Mouse (Mus musculus) kidney, postnatal 14 days (tissue): ENCODE data around the gene Slc10a3.
"Not testable (repeated sequence)": the region's sequence is repeated elsewhere in the genome, so short reads cannot be mapped to it uniquely, and the experiment has no call there.

Experiments
- DNase-seq: peaks from one replicate; pipeline ENCODE4 v3.0.0; 2022; ENCODE audit warnings: mixed read lengths

Slc10a3 gene

GRCm38 (mm10) chrX:74372888-74373549, at the start of gene Slc10a3, which contains the start of gene Ubl4a:
Gene Slc10a3 (minus strand): TSS chrX:74373349.
Gene Ubl4a (minus strand): TSS chrX:74373218.
- peak; percentile 92 for DNase-seq

- peak; percentile 74 for DNase-seq
Observed at GRCm38 (mm10) chrX:74413377-74413776, 40.2 kb upstream of the Slc10a3 start.

DNA sequence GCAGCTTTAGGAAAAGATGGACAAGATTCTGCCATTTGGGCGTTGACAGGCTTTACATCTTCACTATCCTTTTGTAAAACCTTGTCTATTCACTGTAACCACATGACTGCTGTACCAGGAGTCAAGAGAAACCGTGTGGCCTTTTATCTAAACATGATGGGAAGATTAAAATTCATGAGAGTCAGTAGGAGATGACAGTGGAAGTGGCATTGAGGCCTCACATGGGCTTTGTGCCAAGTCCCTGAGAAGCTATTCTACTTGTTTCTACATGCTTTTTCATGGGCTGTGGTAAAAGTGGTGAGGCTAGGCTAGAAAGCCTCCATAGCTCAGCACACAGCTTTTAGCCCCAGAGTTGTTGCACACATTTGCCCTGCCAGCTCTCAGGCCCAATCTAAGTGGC, 35.2 kb upstream of the Slc10a3 start:
- no peak for DNase-seq

DNA sequence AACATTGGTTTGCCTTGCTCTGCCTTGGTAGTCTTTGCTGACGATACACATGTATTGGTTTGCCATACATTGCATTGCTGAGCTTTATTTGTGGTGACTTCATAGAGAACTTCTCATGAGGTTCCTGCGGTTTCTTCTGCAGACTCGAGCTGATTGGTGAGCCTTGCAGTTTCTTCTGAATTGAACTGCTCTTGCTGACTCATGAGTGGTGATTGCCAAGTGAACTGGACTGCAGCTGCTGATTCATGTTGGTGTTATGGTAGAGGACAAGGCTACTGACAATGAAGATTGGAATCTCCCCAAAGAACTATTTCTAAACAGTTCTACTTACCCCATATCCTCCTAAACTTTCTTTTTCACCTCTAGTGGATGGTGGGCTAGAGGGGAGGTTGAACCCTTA, 27.0 kb upstream of the Slc10a3 start:
- DNase-seq = no peak

- peak; percentile 90 for DNase-seq
Observed at GRCm38 (mm10) chrX:74392535-74393443, 19.6 kb upstream of the Slc10a3 start, which contains the start of the genes Fam3a and Ikbkg. Gene Fam3a (minus strand): TSS chrX:74393272. Gene Ikbkg (plus strand): TSS chrX:74393290.

DNA sequence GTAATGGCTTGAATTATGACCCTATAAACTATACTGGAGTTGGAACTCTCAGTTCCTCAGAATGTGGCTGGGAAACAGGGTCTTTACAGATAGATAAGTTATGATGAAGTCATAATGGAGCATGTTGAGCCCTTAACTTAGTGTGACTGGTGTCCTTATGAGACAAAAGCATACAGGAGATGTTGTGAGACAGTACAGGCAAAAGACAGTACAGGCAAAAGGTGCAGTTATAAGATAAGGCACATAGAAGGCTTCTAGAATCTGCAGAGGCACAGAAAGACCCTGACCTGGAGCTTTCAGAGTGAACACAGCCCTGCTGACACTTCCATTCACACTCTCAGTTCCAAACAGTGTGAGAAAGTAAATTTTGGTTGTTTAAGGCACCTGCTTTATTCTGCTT, 15.0 kb upstream of the Slc10a3 start:
- DNase-seq = no peak

DNA sequence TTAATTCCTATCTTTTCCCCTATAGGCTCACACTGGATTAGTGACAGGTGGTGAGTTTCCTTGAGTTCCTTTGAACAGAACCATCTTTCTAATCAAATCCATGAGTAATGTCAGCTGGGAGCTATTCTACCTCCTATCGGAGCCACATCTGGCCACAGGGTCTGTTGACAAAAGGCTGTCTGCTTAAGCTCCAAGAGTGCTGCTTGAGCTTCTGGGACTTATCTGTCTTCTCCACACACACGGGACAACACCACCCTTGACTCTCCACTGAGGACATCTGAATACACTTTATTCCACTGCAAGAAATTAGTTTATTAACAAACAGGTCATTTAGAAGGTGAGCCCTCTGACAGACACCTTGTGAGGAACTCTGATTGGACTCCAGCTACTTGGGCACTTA, 11.3 kb upstream of the Slc10a3 start:
- DNase-seq = no peak

DNA sequence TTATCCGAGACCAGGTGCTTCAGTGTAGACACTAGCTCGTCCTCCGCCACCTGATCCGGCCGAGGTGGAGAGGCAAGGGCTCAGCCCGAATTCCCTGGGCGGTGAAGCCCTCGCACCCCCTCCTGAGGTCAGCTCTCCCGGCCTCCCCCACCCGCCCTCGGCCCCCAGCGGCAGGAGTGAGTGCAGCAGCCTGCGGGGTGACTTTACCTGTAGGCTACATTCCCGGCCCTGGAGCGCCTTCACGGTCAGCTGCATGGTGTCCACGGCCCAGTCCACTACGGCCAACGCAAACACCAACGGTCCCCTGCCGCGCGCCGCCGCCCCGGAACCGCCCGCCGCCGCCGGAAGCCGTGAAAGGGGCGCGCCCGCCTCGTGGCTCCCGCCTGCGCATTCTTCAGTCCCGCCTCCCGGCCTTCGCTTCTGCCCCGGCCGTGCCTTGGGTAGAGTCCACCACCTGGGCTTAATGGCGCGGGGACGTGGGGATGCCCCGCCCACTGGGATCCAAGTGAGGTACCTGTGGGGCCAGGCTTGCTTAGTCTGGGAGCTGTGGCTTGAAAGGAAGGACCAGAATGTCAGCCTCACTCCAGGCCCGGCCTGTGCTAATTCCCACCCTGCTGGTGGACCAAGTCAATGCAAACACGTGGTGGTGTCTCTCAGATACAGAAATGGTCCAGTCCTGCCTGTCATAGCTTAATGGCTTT, 4.8 kb downstream of the Slc10a3 start:
- peak; percentile 86 for DNase-seq

DNA sequence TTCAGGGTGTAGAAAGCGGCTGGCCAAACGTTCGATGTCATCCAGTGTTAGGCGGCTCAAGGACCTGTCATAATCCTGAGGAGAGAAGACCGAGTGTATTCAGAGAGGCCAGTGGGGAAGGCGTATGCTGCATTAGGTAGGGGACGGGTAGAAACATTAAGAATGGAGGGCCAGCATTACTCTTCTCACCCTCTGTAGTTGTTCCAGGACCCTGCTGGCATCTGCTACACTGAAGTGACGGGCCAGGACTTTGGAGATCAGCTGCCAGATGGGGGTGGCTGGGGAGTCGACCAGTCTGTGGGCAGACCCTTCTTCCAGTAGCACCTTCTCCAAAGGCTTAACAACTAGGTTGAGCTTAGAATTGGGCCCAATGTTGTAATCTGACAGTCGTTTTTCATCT, 5.6 kb downstream of the Slc10a3 start:
- DNase-seq = no peak

DNA sequence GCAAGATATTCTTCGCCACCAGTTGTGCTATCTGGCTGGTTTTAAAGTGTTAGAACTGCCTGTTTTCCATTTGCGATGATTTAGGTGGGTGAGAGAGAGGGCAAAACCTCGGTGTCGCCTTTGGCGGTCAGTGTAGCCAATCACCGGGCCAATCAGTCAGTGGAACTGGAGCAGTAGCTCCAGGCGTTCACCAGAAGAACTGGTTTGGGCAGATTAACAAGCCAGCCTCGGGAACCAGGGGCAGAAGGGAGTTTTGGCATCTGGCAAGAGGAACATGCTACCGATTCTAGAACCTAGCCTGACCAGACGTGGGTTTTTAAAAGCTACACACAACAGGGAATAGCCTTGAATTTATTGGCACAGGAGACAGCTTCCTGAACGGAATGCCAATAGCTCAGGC, 14.0 kb downstream of the Slc10a3 start:
- peak; percentile 28 for DNase-seq

GRCm38 (mm10) chrX:74357069-74357468, 16.1 kb downstream of the Slc10a3 start:
- DNase-seq = not testable (repeated sequence)

- peak; percentile 89 for DNase-seq
Observed at GRCm38 (mm10) chrX:74353467-74353770, 19.7 kb downstream of the Slc10a3 start, which contains the start of gene Lage3. Gene Lage3 (minus strand): TSS chrX:74353618.

DNA sequence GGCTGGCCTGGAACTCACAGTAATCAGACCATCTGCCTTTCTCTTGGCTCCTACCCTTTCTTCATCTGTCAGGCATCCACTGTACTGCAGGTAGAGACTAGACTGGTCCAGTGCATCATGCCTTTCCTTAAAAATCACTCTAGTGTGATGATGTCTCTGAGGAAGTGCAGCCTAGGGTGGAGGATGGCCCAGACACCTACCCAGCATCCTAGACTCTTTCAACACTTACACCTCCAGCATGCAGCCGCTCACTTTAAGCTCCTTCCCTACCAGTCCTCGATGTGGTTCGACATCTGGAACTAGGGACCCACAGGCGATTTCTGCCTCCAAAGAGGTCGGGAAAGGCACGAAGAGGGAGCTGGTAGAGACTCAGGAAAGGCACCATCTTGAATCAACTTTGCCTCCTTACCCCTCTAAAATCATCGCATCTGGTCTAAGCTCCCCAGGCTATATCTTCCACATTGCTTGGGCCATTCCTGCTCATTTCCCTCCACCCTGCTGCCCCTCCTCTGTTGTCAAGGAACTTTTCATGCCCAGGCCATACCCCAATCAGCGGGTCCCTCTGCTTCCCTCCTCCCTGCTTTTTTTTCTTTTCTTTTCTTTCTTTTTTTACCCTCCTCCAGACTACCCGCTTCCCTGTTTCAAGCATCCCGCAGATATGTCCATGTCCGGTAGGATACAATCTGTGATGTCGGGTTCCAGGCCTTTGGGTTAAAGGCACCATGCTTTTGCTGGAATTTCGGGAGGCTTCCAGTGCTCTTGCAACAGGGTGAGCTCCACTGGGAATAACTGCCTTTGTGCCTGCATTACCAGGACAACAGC, 20.3 kb downstream of the Slc10a3 start:
- no peak for DNase-seq

GRCm38 (mm10) chrX:74330166-74330930, 42.8 kb downstream of the Slc10a3 start:
- DNase-seq = no peak

DNA sequence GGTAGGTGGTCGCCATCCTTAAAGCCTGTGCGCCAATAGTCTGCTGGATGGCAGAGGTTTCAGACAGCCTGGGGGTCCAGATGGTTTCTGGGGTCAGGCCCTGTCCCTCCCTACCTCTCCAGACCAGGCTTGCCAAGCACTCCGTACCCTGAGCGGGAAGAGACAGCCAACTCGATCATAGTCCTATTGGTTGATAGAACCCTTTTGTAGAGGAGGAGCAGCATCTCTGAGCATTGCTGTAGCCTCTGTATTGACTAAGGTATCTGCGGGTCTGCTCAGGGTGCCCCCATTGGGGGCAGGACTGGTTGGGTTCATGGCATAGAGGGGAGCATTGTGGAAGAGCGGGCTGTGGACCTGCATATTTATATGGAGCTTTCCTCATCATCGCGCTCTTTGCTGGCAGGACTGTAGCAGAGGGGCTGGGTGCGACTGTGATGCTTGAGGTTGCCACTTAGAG, 43.9 kb downstream of the Slc10a3 start:
- no peak for DNase-seq

GRCm38 (mm10) chrX:74328725-74329161, 44.4 kb downstream of the Slc10a3 start, which contains the start of gene Plxna3:
Gene Plxna3 (plus strand): TSS chrX:74329066.
- DNase-seq = peak; percentile 74
